Mouse (Mus musculus) T-helper 17 cell (primary cell): ENCODE measurements around the gene C5ar1.
"Not testable (repeated sequence)": the region's sequence is repeated elsewhere in the genome, so short reads cannot be mapped to it uniquely, and the experiment has no call there.

ENCODE experiments used
- in situ Hi-C, 2 experiments: fragments of 300-600 bp; cut with MboI, MseI; formaldehyde crosslinking; loops; 1 replicate in 1 of 2; 2 replicates in 1 of 2; pipeline ENCODE4 v1.15.1; 2025; ENCODE audit warnings: high pct_unique_total_duplicates in 2 of 2

Gene C5ar1

GRCm38 (mm10) chr7:16274922-16275890 is 15.9 kb upstream of the C5ar1 start:
- in situ Hi-C loops: no loop called here

GRCm38 (mm10) chr7:16273766-16274140 is 14.4 kb upstream of the C5ar1 start:
- in situ Hi-C loops: no loop called here

DNA sequence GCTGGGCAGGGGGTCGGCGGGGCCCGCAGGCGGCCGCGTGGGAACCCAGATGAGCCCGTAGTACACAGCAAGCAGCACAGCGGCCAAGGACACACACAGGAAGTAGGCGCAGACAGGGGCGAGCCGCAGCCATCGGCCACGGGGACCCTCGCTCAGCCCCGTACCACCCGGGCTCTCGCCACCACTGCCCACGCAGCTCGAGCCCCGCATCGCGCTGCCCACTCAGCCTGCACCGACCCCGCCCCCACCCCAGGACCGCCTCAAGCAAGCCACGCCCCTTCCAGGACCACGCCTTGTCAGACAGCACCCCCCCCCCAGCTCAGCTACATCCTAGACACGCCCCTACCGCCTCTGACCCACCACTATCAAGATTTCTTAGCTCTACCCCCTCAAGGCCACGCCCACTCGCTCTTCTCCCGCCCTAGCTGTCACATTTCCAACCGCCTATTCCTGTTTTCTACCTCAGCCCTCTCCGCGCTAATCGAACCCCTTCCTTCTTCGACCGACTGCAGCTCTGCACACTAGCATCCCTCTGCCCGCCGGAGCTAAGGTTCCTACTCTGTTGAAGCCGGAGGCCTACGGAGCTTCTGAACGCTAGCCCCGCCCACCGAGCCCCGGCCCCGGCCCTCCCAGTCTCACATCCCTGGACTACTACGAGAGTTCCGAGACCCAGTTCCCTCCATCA is 13.9 kb upstream of the C5ar1 start, which contains the start of gene Inafm1:
Gene Inafm1 (minus strand): TSS at position 537 of the 685 bp plus-strand sequence.
- in situ Hi-C loops: no loop called here

- in situ Hi-C loops: no loop called here
These were observed 13.3 kb upstream of the C5ar1 start for GRCm38 (mm10) chr7:16272681-16273080.

DNA sequence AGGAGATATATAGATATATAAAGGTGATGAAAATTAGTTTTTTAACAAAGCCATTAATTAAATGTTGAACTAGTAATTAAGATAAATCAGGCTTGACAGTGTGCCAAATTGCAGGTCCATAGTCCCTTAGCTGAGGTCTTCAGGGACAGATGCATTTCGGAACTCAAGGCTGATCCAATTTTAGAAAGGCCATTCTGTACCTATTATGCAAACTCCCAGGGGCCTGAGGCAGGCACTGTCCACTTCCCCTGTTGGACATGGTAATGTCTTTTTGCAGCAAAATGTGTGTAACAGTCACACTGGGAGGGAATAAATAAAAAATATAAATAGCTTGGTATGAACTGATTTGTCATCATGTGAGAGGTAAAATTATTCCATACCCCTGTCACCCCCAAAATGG is 11.8 kb upstream of the C5ar1 start:
- in situ Hi-C loops: no loop called here

GRCm38 (mm10) chr7:16266593-16266992 is 7.3 kb upstream of the C5ar1 start:
- in situ Hi-C loops: not testable (repeated sequence)

- in situ Hi-C loops: no loop called here
These were observed 6.5 kb upstream of the C5ar1 start for GRCm38 (mm10) chr7:16265856-16266255.

DNA sequence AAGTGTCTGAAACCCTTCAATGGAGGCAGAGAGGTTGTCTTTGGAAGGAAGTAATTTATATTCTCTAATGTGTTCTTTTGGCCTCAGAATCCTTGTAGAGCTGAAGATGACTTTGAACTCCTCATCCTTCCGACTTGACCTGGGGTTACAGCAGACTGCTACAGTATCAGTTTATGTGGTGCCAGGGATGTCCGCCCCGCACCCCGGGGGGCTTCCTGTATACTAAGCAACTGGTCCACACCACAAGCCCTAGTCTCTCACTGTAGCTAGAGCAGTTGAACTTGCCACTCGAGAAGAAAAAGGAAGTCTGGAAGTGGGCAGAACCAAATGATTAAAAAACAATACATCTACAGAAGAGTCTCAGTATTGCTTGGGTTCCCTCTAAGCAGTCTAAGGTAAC is 4.5 kb upstream of the C5ar1 start:
- in situ Hi-C loops: loop anchor here in 1 of 2 experiments (5.0 kb wide), 1 partner anchor 72 kb away; no protein-coding TSS in a partner anchor

- in situ Hi-C loops: loop anchor here in 1 of 2 experiments (5.0 kb wide), 1 partner anchor 71 kb away; no protein-coding TSS in a partner anchor
These were observed 3.9 kb upstream of the C5ar1 start for GRCm38 (mm10) chr7:16263015-16263787.

- in situ Hi-C loops: loop anchor here in 1 of 2 experiments (5.0 kb wide), 1 partner anchor 69 kb away; no protein-coding TSS in a partner anchor
These were observed 1.8 kb upstream of the C5ar1 start for GRCm38 (mm10) chr7:16261097-16261496.

GRCm38 (mm10) chr7:16257830-16258229 is 1.5 kb downstream of the C5ar1 start:
- in situ Hi-C loops: no loop called here

DNA sequence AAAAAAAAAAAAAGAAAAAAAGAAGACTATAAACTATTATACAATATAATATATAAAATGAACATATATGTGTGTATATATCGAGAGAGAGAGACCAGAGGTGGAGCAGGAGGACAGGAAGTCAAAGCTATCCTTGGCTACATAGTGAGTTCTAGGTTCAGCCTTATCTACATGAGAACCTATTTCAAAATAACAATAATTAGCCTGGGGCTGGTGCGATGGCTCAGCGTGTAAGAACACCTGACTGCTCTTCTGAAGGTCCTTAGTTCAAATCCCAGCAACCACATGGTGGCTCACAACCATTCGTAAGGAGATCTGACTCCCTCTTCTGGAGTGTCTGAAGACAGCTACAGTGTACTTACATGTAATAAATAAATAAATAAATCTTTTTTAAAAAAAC is 3.4 kb downstream of the C5ar1 start:
- in situ Hi-C loops: not testable (repeated sequence)

GRCm38 (mm10) chr7:16254195-16254594 is 5.1 kb downstream of the C5ar1 start:
- in situ Hi-C loops: no loop called here

DNA sequence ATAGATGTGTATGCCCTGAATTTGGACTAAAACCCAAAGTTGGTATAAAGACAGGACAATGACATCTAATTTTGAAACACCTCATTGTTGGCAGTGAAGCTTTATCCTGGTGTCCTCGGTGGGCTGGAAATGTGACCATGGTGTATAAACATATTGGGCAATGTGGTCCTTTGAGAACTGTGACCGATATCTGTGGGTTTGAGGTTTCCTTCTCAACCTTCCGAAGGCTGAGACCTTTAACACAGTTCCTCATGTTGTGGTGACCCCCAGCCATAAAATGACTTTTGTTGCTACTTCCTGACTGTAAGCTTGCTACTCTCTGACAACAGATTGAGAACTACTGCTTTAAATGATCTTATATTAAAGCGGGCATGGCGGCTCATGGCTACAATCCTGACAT is 8.7 kb downstream of the C5ar1 start:
- in situ Hi-C loops: no loop called here

DNA sequence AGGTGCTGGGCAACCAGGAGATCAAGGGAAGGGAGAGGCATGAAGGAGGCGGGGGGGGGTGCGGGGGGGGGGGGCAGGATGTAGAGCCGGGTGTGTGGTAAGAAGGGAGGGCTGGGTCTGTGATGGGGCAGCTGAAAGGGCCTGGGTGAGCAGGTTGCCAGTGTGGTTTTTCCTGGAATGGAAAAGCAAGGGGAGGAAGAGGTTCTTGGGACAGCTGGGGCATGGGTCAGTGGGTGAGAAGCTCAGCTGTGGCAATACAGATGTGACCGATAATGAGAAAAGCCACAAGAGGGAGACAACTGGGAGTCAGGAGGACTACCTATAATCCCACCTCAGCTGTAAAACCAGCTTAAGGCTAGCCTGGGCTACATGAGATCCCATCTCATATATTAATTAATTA is 13.4 kb downstream of the C5ar1 start:
- in situ Hi-C loops: no loop called here

DNA sequence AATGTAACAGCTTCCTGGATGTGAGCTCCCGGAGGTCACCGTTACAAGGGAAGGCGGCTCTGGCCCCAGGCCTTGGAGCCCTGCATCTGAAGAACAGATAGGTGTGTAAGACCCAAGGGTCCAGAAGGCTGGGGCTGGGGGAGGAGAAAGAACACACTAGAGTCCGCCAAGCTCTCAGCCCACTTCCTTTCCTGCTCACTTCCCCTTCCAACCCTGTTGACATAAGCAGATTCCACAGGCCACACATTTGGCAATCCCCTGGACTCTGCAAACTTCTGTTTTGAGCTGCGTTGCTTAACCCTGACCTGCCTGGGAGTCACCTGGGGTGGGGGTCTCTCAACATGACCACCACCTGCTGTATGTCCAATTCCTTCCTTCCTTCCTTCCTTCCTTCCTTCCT is 15.3 kb downstream of the C5ar1 start, which contains the start of gene C5ar2:
Gene C5ar2 (minus strand): TSS at position 88 of the 400 bp plus-strand sequence.
- in situ Hi-C loops: no loop called here

DNA sequence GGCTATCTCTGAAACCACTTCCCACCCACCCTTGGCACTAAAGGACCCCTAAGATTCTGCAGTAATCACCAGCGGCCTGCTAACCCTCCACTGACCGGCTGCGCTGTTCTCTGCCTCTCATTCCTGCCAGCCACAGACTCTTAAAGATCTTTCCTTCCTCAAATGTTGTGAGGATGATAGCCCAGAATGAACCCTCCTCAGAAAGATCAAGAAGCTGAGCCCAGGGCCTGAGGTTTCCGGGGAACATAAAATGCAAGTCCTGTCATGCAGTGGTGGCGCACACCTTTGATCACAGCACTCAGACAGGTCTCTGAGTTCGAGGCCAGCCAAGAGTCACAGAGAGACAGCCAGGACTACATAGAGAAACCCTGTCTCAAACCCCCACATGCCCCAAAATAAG is 17.1 kb downstream of the C5ar1 start:
- in situ Hi-C loops: no loop called here

GRCm38 (mm10) chr7:16241787-16242186 is 17.6 kb downstream of the C5ar1 start:
- in situ Hi-C loops: no loop called here

- in situ Hi-C loops: no loop called here
These were observed 18.4 kb downstream of the C5ar1 start for GRCm38 (mm10) chr7:16240978-16241303.

DNA sequence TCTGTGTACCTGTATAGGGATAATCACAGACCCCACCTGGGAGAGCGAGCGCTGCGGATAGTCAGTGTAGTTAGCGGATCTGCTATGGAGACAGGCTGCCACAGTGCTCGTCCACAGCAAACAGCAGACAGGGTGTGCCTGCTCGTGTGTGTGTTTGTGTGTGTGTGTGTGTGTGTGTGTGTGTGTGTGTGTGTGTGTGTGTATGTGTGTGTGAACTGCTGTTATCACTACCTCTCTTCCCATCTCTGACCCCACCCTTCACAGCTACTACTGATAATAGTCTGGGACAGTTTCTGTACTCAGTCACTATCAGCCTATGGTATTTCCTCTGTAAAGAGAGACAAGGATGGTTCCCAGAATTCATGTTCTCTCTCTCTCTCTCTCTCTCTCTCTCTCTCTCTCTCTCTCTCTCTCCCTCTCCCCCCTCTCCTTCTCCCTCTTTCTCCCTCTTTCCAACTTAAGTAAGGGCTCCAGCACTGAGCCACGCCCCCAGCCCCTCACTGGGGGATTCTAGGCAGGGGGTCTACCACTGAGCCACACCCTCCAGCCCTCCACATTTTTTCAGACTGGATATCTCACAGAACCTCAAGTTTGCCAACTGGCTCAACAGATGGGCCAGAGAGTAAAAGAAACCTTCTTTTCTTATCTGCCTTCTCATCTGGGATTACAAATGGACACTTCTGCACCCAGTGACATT is 18.9 kb downstream of the C5ar1 start:
- in situ Hi-C loops: no loop called here

GRCm38 (mm10) chr7:16239554-16239997 is 19.8 kb downstream of the C5ar1 start:
- in situ Hi-C loops: no loop called here
